Mouse (Mus musculus): ENCODE measurements around the gene Fam104a. TPM values are rescaled to one million over a fixed set of nuclear protein-coding genes. Genes with fewer than 3 reads are reported as not detected.

The Fam104a gene
- 10 to 100 TPM; 22.6 to 24.9 TPM for total RNA-seq (2021)
- long read RNA-seq, transcript Fam104a-201 (3 exons, 2,619 nt) = major isoform, 86 of 102 reads
- long read RNA-seq, partial matches to known transcripts = 0 of 102 reads
- long read RNA-seq, other reads (novel, unspliced or antisense) = 16 of 102 reads

- peak; percentile 96 for DNase-seq (ENCODE audit: low spot score in 2 of 2)
Observed at GRCm38 (mm10) chr11:113683957-113684706, at the start of gene Fam104a, which contains the start of gene D11Wsu47e. Fam104a (minus strand) TSS chr11:113684155. D11Wsu47e (plus strand) TSS chr11:113684412.

- no peak for DNase-seq (ENCODE audit: low spot score in 2 of 2)
Observed at GRCm38 (mm10) chr11:113731945-113732612, 48.1 kb upstream of the Fam104a start.

- no peak for DNase-seq (ENCODE audit: low spot score in 2 of 2)
Observed at GRCm38 (mm10) chr11:113730879-113731278, 46.9 kb upstream of the Fam104a start.

GRCm38 (mm10) chr11:113729917-113730316, 46.0 kb upstream of the Fam104a start:
- no peak for DNase-seq (ENCODE audit: low spot score in 2 of 2)

GRCm38 (mm10) chr11:113729239-113729638, 45.3 kb upstream of the Fam104a start:
- no peak for DNase-seq (ENCODE audit: low spot score in 2 of 2)

GRCm38 (mm10) chr11:113727992-113728391, 44.0 kb upstream of the Fam104a start:
- no peak for DNase-seq (ENCODE audit: low spot score in 2 of 2)

- DNase-seq (ENCODE audit: low spot score in 2 of 2) = no peak
Observed at GRCm38 (mm10) chr11:113726994-113727888, 43.3 kb upstream of the Fam104a start.

GRCm38 (mm10) chr11:113725235-113726048, 41.5 kb upstream of the Fam104a start:
- no peak for DNase-seq (ENCODE audit: low spot score in 2 of 2)

- DNase-seq (ENCODE audit: low spot score in 2 of 2) = peak; percentile 52 to 63
Observed at GRCm38 (mm10) chr11:113722405-113723090, 38.6 kb upstream of the Fam104a start.

GRCm38 (mm10) chr11:113717767-113718424, 33.9 kb upstream of the Fam104a start:
- no peak for DNase-seq (ENCODE audit: low spot score in 2 of 2)

GRCm38 (mm10) chr11:113716132-113716531, 32.2 kb upstream of the Fam104a start:
- DNase-seq (ENCODE audit: low spot score in 2 of 2) = no peak

GRCm38 (mm10) chr11:113715078-113715674, 31.2 kb upstream of the Fam104a start:
- no peak for DNase-seq (ENCODE audit: low spot score in 2 of 2)

- no peak for DNase-seq (ENCODE audit: low spot score in 2 of 2)
Observed at GRCm38 (mm10) chr11:113711061-113711460, 27.1 kb upstream of the Fam104a start.

GRCm38 (mm10) chr11:113710257-113710777, 26.4 kb upstream of the Fam104a start:
- no peak for DNase-seq (ENCODE audit: low spot score in 2 of 2)

- DNase-seq (ENCODE audit: low spot score in 2 of 2) = no peak
Observed at GRCm38 (mm10) chr11:113709731-113710256, 25.8 kb upstream of the Fam104a start, which contains the start of gene Cpsf4l. Cpsf4l (minus strand) TSS chr11:113710017.

- no peak for DNase-seq (ENCODE audit: low spot score in 2 of 2)
Observed at GRCm38 (mm10) chr11:113709272-113709671, 25.3 kb upstream of the Fam104a start.

- no peak for DNase-seq (ENCODE audit: low spot score in 2 of 2)
Observed at GRCm38 (mm10) chr11:113708629-113709213, 24.8 kb upstream of the Fam104a start.
